Mouse (Mus musculus): ENCODE data around the gene Rbm12. TPM values are rescaled to one million over a fixed set of nuclear protein-coding genes. Genes with fewer than 3 reads are reported as not detected.

The Rbm12 gene
- total RNA-seq (2021) = 10 to 100 TPM; 11.4 TPM
- 12.0 and 13.6 TPM in 2 replicates for polyA plus RNA-seq (2012; rRNA removed)
- long read RNA-seq, full-length matches to known transcripts = 6 of 11 reads
- long read RNA-seq, partial matches to known transcripts = 0 of 11 reads
- long read RNA-seq, other reads (novel, unspliced or antisense) = 5 of 11 reads

- H3K27me3 ChIP-seq (ENCODE audit: control insufficient read depth, insufficient read depth, low read length) = no peaks in the 10 kb centered on the region
- H3K9ac ChIP-seq (ENCODE audit: low read depth, low read length) = peak within 1 kb of the TSS; percentile 87
- peaks cover 5% of the 10 kb centered on the region for H3K79me2 ChIP-seq (replicated peaks; ENCODE audit: control insufficient read depth, insufficient read depth, low read length)
- DNase-seq = peak; percentile 94 to 96
- H3K27ac ChIP-seq = peak within 1 kb of the TSS; percentile 98
- under 1% methylated on average over 74 of the region's 74 CpGs for WGBS
- H3K4me3 ChIP-seq = peak within 1 kb of the TSS; percentile 96
- peak; percentile 84 for TF ChIP-seq POLR2A (IDR thresholded peaks at IDR 0.05; ENCODE audit: insufficient read depth, low read depth, low read length)
- no peak for TF ChIP-seq CTCF (IDR thresholded peaks at IDR 0.05)
- TF ChIP-seq EP300 (IDR thresholded peaks at IDR 0.05; ENCODE audit: insufficient read depth, low read depth, low read length) = 0 out of 2 replicates have a peak, but pooled peaks have one; percentile 21
- intact Hi-C loops (cut with DNase I) = loop anchor here (5.0 kb wide), 1 partner anchor 44 kb away; the partner anchor contains the start of gene Spag4
- peaks cover 14% of the 10 kb centered on the region for H3K36me3 ChIP-seq (ENCODE audit: control insufficient read depth, insufficient read depth, low read length)
- H3K4me1 ChIP-seq (ENCODE audit: control insufficient read depth, insufficient read depth, low read length) = peaks cover 1% of the 10 kb centered on the region; the same call in 1 of the 2 replicates
Measured at GRCm38 (mm10) chr2:156111358-156112079, at the start of gene Rbm12, which contains the start of gene Cpne1. Rbm12 (minus strand) TSS chr2:156111978. Cpne1 (minus strand) TSS chr2:156111965.

- TF ChIP-seq POLR2A (IDR thresholded peaks at IDR 0.05; ENCODE audit: insufficient read depth, low read depth, low read length) (no peak), CTCF (IDR thresholded peaks at IDR 0.05) (peak; percentile 49)
- intact Hi-C loops (cut with DNase I) = no loop called here
- no peaks in the 10 kb centered on the region for H3K27me3 ChIP-seq (ENCODE audit: control insufficient read depth, insufficient read depth, low read length)
- no peak overlapping the region for H3K9ac ChIP-seq (ENCODE audit: low read depth, low read length)
- no peaks in the 10 kb centered on the region; the same call in none of the 2 replicates for H3K4me1 ChIP-seq (ENCODE audit: control insufficient read depth, insufficient read depth, low read length)
- H3K79me2 ChIP-seq (replicated peaks; ENCODE audit: control insufficient read depth, insufficient read depth, low read length) = no peaks in the 10 kb centered on the region
- H3K27ac ChIP-seq = no peak overlapping the region
- no peak for DNase-seq
- H3K36me3 ChIP-seq (ENCODE audit: control insufficient read depth, insufficient read depth, low read length) = peaks cover 63% of the 10 kb centered on the region
- H3K4me3 ChIP-seq = no peak overlapping the region
Measured at GRCm38 (mm10) chr2:156151538-156151937, 39.8 kb upstream of the Rbm12 start.

DNA sequence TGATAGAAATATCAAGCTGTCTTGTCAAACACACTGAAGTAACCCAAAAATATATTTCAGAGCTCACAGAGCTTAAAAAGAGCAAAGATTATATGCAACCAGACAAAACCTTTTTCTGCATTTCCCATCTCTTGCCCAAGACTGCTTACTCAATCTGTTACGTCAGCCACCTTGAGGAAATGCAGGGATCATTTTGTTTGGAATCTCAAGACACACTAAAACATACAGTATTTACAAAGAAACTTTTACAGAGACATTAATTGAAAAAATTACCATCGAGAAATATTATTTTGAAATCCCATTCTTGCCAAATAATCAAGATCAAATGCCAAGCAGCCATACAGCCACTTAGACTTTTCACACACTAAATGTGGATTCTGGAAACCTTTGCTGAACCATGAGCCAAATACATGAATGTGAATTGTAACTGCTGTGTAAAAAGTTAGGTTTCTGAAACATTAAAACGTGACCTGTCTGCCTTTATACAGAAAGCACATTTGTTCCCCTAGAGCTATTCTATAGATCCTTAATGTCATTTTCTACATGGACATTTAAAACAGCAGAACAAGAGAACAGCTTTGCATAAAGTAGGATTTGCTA is 35.6 kb upstream of the Rbm12 start:
- Histone ChIP-seq H3K36me3 (ENCODE audit: control insufficient read depth, insufficient read depth, low read length) (peaks cover 37% of the 10 kb centered on the region), H3K27me3 (ENCODE audit: control insufficient read depth, insufficient read depth, low read length) (no peaks in the 10 kb centered on the region), H3K79me2 (replicated peaks; ENCODE audit: control insufficient read depth, insufficient read depth, low read length) (no peaks in the 10 kb centered on the region), H3K27ac (no peak overlapping the region), H3K4me3 (no peak overlapping the region), H3K4me1 (ENCODE audit: control insufficient read depth, insufficient read depth, low read length) (peaks cover 3% of the 10 kb centered on the region), H3K9ac (ENCODE audit: low read depth, low read length) (no peak overlapping the region)
- TF ChIP-seq EP300 (IDR thresholded peaks at IDR 0.05; ENCODE audit: insufficient read depth, low read depth, low read length) (no peak), CTCF (IDR thresholded peaks at IDR 0.05) (no peak), POLR2A (IDR thresholded peaks at IDR 0.05; ENCODE audit: insufficient read depth, low read depth, low read length) (no peak)
- intact Hi-C loops (cut with DNase I) = loop anchor here (2.0 to 10.0 kb wide), 2 partner anchors 13 to 143 kb away; partner anchors contain the start of genes 6430550D23Rik and Ergic3
- no peak for DNase-seq
- 81% methylated on average over 3 of the region's 3 CpGs for WGBS

DNA sequence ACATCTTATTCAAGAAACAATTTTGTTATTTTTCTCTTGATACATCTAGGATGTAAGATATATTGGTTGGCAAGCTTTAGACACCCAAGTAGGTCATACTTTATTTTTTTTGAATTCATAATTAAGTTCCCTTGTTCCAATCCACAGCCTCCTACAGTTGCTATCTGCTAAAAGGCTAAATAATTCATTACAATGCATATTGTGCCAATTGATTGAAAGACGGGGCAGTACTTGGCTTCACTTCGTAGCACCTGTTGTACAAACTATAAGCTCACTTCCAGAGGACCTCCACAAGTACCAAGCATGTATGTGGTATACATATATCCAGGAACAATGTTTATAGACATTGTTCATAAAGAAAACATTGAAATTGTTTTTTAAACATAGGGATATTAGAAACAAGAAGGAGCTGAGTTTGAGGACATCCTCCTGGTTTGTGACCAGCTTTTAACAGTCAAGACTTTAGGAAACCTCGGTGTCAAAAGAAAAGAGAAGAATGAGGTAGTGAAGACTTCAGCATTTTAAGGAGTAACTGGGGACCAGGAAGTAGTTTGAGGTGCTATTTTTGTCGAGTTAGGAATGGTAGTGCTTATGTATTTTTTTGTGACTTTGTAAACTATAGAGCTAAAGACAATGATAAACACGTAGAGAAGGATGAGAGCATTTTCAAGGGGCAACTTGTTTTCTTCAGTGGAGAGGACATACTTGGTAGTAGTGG is 34.7 kb upstream of the Rbm12 start:
- no peak overlapping the region for H3K9ac ChIP-seq (ENCODE audit: low read depth, low read length)
- no peaks in the 10 kb centered on the region for H3K79me2 ChIP-seq (replicated peaks; ENCODE audit: control insufficient read depth, insufficient read depth, low read length)
- intact Hi-C loops (cut with DNase I) = loop anchor here (2.0 to 10.0 kb wide), 2 partner anchors 14 to 142 kb away; partner anchors contain the start of genes 6430550D23Rik and Ergic3
- peaks cover 3% of the 10 kb centered on the region for H3K4me1 ChIP-seq (ENCODE audit: control insufficient read depth, insufficient read depth, low read length)
- H3K27me3 ChIP-seq (ENCODE audit: control insufficient read depth, insufficient read depth, low read length) = no peaks in the 10 kb centered on the region
- 57% methylated on average over 5 of the region's 5 CpGs for WGBS
- no peak for DNase-seq
- H3K27ac ChIP-seq = no peak overlapping the region
- TF ChIP-seq CTCF (IDR thresholded peaks at IDR 0.05) = no peak
- TF ChIP-seq POLR2A (IDR thresholded peaks at IDR 0.05; ENCODE audit: insufficient read depth, low read depth, low read length) = no peak
- no peak for TF ChIP-seq EP300 (IDR thresholded peaks at IDR 0.05; ENCODE audit: insufficient read depth, low read depth, low read length)
- H3K36me3 ChIP-seq (ENCODE audit: control insufficient read depth, insufficient read depth, low read length) = peaks cover 33% of the 10 kb centered on the region
- no peak overlapping the region for H3K4me3 ChIP-seq

GRCm38 (mm10) chr2:156145486-156146130 is 33.8 kb upstream of the Rbm12 start:
- TF ChIP-seq CTCF (IDR thresholded peaks at IDR 0.05) (no peak), POLR2A (IDR thresholded peaks at IDR 0.05; ENCODE audit: insufficient read depth, low read depth, low read length) (0 out of 2 replicates have a peak, but pooled peaks have one; percentile 25)
- H3K9ac ChIP-seq (ENCODE audit: low read depth, low read length) = no peak overlapping the region
- peaks cover 3% of the 10 kb centered on the region for H3K4me1 ChIP-seq (ENCODE audit: control insufficient read depth, insufficient read depth, low read length)
- H3K36me3 ChIP-seq (ENCODE audit: control insufficient read depth, insufficient read depth, low read length) = peaks cover 28% of the 10 kb centered on the region
- no peaks in the 10 kb centered on the region for H3K27me3 ChIP-seq (ENCODE audit: control insufficient read depth, insufficient read depth, low read length)
- no peak overlapping the region for H3K27ac ChIP-seq
- H3K4me3 ChIP-seq = no peak overlapping the region
- intact Hi-C loops (cut with DNase I) = loop anchor here (2.0 to 10.0 kb wide), 2 partner anchors 15 to 141 kb away; partner anchors contain the start of genes 6430550D23Rik and Ergic3
- WGBS = 51% methylated on average over 11 of the region's 11 CpGs
- H3K79me2 ChIP-seq (replicated peaks; ENCODE audit: control insufficient read depth, insufficient read depth, low read length) = no peaks in the 10 kb centered on the region
- no peak for DNase-seq

Data from heart, adult 2 months (tissue).